Mouse (Mus musculus) cortical plate, adult 2 months (tissue): Measurements from ENCODE around the gene Oxsr1.

ENCODE experiments used
- CTCF ChIP-seq: fragments of 200-500 bp; IDR thresholded peaks from 2 replicates; pipeline ENCODE4 v1.5.1; 2011; ENCODE audit warnings: mild to moderate bottlenecking, control low read depth, low read length; ENCODE audit not compliant: insufficient read depth; ENCODE audit errors: extremely low read depth
- POLR2A ChIP-seq: fragments of 200-500 bp; IDR thresholded peaks from 2 replicates; pipeline ENCODE4 v1.6.1; 2011; ENCODE audit warnings: mild to moderate bottlenecking, low read length, control low read depth; ENCODE audit not compliant: insufficient read depth; ENCODE audit errors: extremely low read depth

DNA sequence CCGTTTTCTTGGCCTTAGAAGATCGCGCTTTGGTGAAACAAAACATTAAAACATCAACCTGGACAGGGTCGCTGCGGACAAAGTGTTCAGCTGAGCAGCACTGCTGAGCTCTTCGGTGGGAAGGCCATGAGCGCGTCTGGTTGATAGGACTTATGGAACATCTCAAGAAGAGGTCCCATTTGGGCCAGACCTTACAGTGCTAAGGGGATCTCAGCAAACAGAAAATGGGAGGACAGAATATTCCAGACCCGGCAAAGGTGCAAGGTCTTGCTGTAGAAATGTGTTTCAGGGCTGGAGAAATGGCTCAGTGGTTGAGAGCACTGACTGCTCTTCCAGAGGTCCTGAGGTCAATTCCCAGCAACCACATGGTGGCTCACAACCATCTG lies 1.0 kb upstream of the Oxsr1 start:
- TF ChIP-seq CTCF = no peak
- no peak for TF ChIP-seq POLR2A
